Mouse (Mus musculus) lung, adult 2 months (tissue): ENCODE measurements around the gene Sap25.

ENCODE experiments used
- CTCF ChIP-seq: fragments of 200-500 bp; IDR thresholded peaks from 2 replicates; pipeline ENCODE4 v1.5.1; 2011; ENCODE audit warnings: mild to moderate bottlenecking, low read length, control low read depth; ENCODE audit not compliant: insufficient read depth
- POLR2A ChIP-seq: fragments of 200-500 bp; IDR thresholded peaks from 2 replicates; pipeline ENCODE4 v1.6.1; 2011; ENCODE audit warnings: low read depth, mild to moderate bottlenecking, control low read depth, low read length, borderline replicate concordance; ENCODE audit errors: extremely low read depth

GRCm38 (mm10) chr5:137607860-137608653 lies 33.1 kb upstream of the Sap25 start:
- TF ChIP-seq POLR2A (no peak), CTCF (no peak)
